Comparison of ENCODE assay signal across 8 mouse cellular contexts in the genomic region with DNA sequence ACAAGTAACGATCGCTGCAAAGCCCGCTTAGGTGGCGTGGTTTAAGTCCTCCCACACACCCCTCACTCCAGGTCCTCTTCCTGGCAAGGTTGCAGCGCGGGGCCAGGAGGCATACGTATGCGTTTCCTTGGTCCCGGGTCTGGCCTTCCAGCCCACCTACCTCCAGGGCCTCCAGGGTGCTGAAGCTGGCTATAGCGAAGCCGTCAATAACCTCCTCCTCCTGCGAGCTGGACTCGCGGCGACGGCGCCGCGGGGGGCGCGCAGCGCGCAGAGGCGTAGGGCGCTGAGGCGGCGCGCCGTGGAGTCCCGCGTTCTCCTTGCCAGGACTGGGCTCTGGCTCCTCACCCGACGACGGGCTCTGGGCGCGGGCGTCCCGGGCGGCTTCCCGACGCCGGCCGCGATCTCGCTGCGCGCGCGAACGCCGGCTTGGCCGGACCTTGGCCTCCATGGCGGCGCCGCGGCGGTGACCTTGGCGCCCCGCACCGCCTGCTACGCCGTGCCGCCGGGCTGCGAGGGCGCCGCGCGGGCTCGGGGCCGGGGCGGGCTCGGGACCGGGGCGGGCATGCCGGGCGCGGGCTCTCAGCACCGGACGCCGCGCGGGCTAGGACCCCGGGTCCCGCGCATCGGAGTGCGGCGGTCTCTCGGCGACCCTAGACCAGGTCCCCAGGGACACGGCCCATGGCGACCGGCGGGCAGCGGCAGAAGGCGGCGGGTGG. TPM values are rescaled to one million over a fixed set of nuclear protein-coding genes. Genes with fewer than 3 reads are reported as not detected.
DNase-seq lines count a peak whose midpoint lies in the region; ATAC-seq lines count a peak whose summit lies in the region.

No protein-coding gene starts in this region.

- H3K4me1 ChIP-seq in embryonic facial prominence, embryonic 14.5 days (ENCODE audit: control insufficient read depth, insufficient read depth, low read length) = peaks cover 16% of the 10 kb centered on the region
- peaks cover 24% of the 10 kb centered on the region for H3K4me1 ChIP-seq in hindbrain, embryonic 14.5 days (replicated peaks; ENCODE audit: control insufficient read depth, insufficient read depth, low read length)
- peaks cover 48% of the 10 kb centered on the region for H3K4me1 ChIP-seq in liver, embryonic 13.5 days (replicated peaks)
- peaks cover 32% of the 10 kb centered on the region for H3K4me1 ChIP-seq in neural tube, embryonic 12.5 days

- no peaks in the 10 kb centered on the region; the same call in 1 of the 2 replicates for H3K27me3 ChIP-seq in embryonic facial prominence, embryonic 14.5 days (replicated peaks; ENCODE audit: control insufficient read depth, insufficient read depth, low read length)
- H3K27me3 ChIP-seq in hindbrain, embryonic 14.5 days (ENCODE audit: control insufficient read depth, insufficient read depth, low read length) = no peaks in the 10 kb centered on the region
- peaks cover 11% of the 10 kb centered on the region; the same call in 1 of the 2 replicates for H3K27me3 ChIP-seq in liver, embryonic 13.5 days
- no peaks in the 10 kb centered on the region for H3K27me3 ChIP-seq in neural tube, embryonic 12.5 days (replicated peaks)

- H3K4me2 ChIP-seq in embryonic facial prominence, embryonic 14.5 days (ENCODE audit: low read depth, low read length) = peak overlapping the region; percentile 98
- peak overlapping the region; percentile 98 for H3K4me2 ChIP-seq in hindbrain, embryonic 14.5 days (replicated peaks)
- peak overlapping the region; percentile 97 for H3K4me2 ChIP-seq in liver, embryonic 13.5 days
- H3K4me2 ChIP-seq in neural tube, embryonic 12.5 days (replicated peaks) = peak overlapping the region; percentile 99

- intact Hi-C loops in gastrocnemius, postnatal 14 days (cut with DNase I; ENCODE audit: low total_unique reads) = no loop called here

- peak overlapping the region; percentile 92 for H3K9ac ChIP-seq in embryonic facial prominence, embryonic 14.5 days (ENCODE audit: low read depth, low read length)
- peak overlapping the region; percentile 88 for H3K9ac ChIP-seq in hindbrain, embryonic 14.5 days
- peak overlapping the region; percentile 96 for H3K9ac ChIP-seq in liver, embryonic 13.5 days
- peak overlapping the region; percentile 94 for H3K9ac ChIP-seq in neural tube, embryonic 12.5 days

- H3K27ac ChIP-seq in embryonic facial prominence, embryonic 14.5 days (replicated peaks; ENCODE audit: low read depth, low read length) = peak overlapping the region; percentile 77
- peak overlapping the region; percentile 59; the same call in 1 of the 2 replicates for H3K27ac ChIP-seq in hindbrain, embryonic 14.5 days
- peak overlapping the region; percentile 86 for H3K27ac ChIP-seq in liver, embryonic 13.5 days
- H3K27ac ChIP-seq in neural tube, embryonic 12.5 days = peak overlapping the region; percentile 7; the same call in 1 of the 2 replicates

- peak; percentile 46 for DNase-seq in gastrocnemius, postnatal 14 days
- no peak for DNase-seq in gastrocnemius, adult 18-20 months (ENCODE audit: low spot score)
- DNase-seq in T-cell, adult 2 months (ENCODE audit: low spot score) = peak; percentile 34
- DNase-seq in embryonic facial prominence, embryonic 14.5 days (ENCODE audit: low spot score) = peak; percentile 27
- no peak for DNase-seq in hindbrain, embryonic 14.5 days (ENCODE audit: low spot score)
- DNase-seq in liver, embryonic 13.5 days = peak; percentile 27
- no peak for DNase-seq in frontal cortex, postnatal 36 days (ENCODE audit: low spot score in 2 of 2)

- 0% methylated on average over 22 of the region's 98 CpGs for WGBS in embryonic facial prominence, embryonic 14.5 days
- WGBS in hindbrain, embryonic 14.5 days = under 1% methylated on average over 89 of the region's 98 CpGs
- under 1% methylated on average over 90 of the region's 98 CpGs for WGBS in liver, embryonic 13.5 days (ENCODE audit: insufficient replicate concordance)
- WGBS in neural tube, embryonic 12.5 days = under 1% methylated on average over 97 of the region's 98 CpGs

- ATAC-seq in embryonic facial prominence, embryonic 14.5 days (ENCODE audit: low read depth) = peak; percentile 5; the same call in 1 of the 2 replicates
- peak; percentile 44; the same call in 1 of the 2 replicates for ATAC-seq in hindbrain, embryonic 14.5 days (ENCODE audit: low FRiP score)
- peak; percentile 40 for ATAC-seq in liver, embryonic 13.5 days (ENCODE audit: low read depth)
- ATAC-seq in neural tube, embryonic 12.5 days (ENCODE audit: low FRiP score, low read depth) = peak; percentile 54

- H3K9me3 ChIP-seq in embryonic facial prominence, embryonic 14.5 days (ENCODE audit: control insufficient read depth, low read length) = no peaks in the 10 kb centered on the region
- H3K9me3 ChIP-seq in hindbrain, embryonic 14.5 days (ENCODE audit: control insufficient read depth, low read length) = no peaks in the 10 kb centered on the region
- H3K9me3 ChIP-seq in liver, embryonic 13.5 days (replicated peaks) = no peaks in the 10 kb centered on the region
- no peaks in the 10 kb centered on the region for H3K9me3 ChIP-seq in neural tube, embryonic 12.5 days

- H3K4me3 ChIP-seq in embryonic facial prominence, embryonic 14.5 days (ENCODE audit: low read depth, low read length) = peak overlapping the region; percentile 92
- H3K4me3 ChIP-seq in hindbrain, embryonic 14.5 days (replicated peaks; ENCODE audit: low read length) = peak overlapping the region; percentile 90
- H3K4me3 ChIP-seq in liver, embryonic 13.5 days (replicated peaks) = peak overlapping the region; percentile 98
- peak overlapping the region; percentile 97 for H3K4me3 ChIP-seq in neural tube, embryonic 12.5 days

- no peaks in the 10 kb centered on the region for H3K36me3 ChIP-seq in embryonic facial prominence, embryonic 14.5 days (ENCODE audit: control insufficient read depth, insufficient read depth, low read length)
- no peaks in the 10 kb centered on the region for H3K36me3 ChIP-seq in hindbrain, embryonic 14.5 days (replicated peaks; ENCODE audit: control insufficient read depth, insufficient read depth)
- no peaks in the 10 kb centered on the region for H3K36me3 ChIP-seq in liver, embryonic 13.5 days
- H3K36me3 ChIP-seq in neural tube, embryonic 12.5 days = no peaks in the 10 kb centered on the region

RNA-seq across cellular contexts. Expression of a gene that starts 0.4 kb away (rescaled TPM):
- total RNA-seq in gastrocnemius, postnatal 14 days (2021) = 10 to 100 TPM; 25.7 to 26.5 TPM
- 10 to 100 TPM; 32.9 to 33.2 TPM for total RNA-seq in gastrocnemius, adult 18-20 months (2021)
- 14.6 and 14.7 TPM in 2 replicates for polyA plus RNA-seq in embryonic facial prominence, embryonic 14.5 days (2014; fragmentation: Nextera tagmentation; extraction: Ambion mirVana)
- 23.8 and 24.8 TPM in 2 replicates for polyA plus RNA-seq in hindbrain, embryonic 14.5 days (2014; fragmentation: Nextera tagmentation; extraction: Ambion mirVana)
- polyA plus RNA-seq in liver, embryonic 13.5 days (2015; fragmentation: Nextera tagmentation; extraction: Ambion mirVana) = 3.3 and 3.7 TPM in 2 replicates
- 33.9 and 41.7 TPM in 2 replicates for polyA plus RNA-seq in neural tube, embryonic 12.5 days (2016; fragmentation: Nextera tagmentation; extraction: Ambion mirVana)

Comparison
In these comparisons a context has a peak if more than half of its experiments do, and no peak if none do; other contexts are left out.
1. DNase-seq: peak in gastrocnemius, postnatal 14 days (single experiment), T-cell, adult 2 months (single experiment), embryonic facial prominence, embryonic 14.5 days (single experiment) and liver, embryonic 13.5 days (single experiment); none in gastrocnemius, adult 18-20 months (single experiment), hindbrain, embryonic 14.5 days (single experiment) and frontal cortex, postnatal 36 days (0 of 2).
2. H3K27ac ChIP-seq: peak in every context shown above with its lines; median percentile 86 in liver, embryonic 13.5 days; 77 in embryonic facial prominence, embryonic 14.5 days; 59 in hindbrain, embryonic 14.5 days; 7 in neural tube, embryonic 12.5 days.
3. Peak in every context shown above with its lines, with median percentiles within 50 percentile points of each other: ATAC-seq, H3K4me2 ChIP-seq, H3K4me3 ChIP-seq and H3K9ac ChIP-seq.